Mouse (Mus musculus): ENCODE results near the gene Pax2.

The Pax2 gene

GRCm38 (mm10) chr19:44748271-44748670 is 7.6 kb upstream of the Pax2 start:
- DNase-seq (ENCODE audit: low read depth, low spot score): no peak

DNA sequence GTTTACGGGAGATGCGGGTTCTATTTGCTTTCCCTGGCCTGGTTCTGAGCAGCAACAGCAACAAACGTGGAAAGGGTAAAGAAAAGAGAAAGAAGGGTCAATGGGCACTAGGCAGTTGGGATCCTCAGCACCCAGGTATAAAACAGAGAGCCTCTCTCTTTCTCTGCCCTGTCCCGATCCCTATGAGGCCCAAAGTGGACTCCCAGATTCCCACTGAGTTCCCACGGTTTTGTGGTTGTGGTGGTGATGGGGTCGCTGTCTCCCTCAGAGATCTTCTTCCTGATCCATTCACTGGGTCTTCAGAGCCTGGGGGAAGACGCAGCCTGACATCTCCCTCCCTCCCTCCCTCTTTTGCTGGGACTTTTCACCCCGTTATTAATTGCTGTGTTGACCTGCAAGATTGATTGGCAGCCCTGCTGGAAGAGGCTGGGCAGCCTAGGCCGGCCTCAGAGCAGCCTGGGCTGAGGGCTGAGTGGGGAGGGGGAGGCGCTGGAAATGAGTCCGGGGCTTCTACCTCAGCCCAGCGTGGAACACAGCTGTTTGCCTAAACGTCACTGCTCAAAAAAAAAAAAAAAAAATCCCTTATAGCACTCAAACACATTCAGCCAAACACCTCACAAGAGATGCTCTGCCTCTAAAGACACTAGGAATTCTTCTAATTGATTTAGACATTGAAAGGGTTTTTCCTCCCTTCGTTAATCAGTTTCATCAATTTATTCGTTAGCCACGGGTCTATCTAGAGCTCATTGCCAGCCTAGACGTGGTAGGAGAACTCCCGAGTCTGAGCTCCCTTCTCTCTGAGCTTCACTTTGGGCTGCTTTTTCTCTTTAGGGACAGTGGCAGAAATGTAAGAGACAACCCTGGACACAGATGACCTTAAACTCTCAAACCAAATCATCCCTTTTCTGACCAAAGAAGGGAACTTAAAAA is 6.5 kb upstream of the Pax2 start:
- DNase-seq (ENCODE audit: low read depth, low spot score): no peak

DNA sequence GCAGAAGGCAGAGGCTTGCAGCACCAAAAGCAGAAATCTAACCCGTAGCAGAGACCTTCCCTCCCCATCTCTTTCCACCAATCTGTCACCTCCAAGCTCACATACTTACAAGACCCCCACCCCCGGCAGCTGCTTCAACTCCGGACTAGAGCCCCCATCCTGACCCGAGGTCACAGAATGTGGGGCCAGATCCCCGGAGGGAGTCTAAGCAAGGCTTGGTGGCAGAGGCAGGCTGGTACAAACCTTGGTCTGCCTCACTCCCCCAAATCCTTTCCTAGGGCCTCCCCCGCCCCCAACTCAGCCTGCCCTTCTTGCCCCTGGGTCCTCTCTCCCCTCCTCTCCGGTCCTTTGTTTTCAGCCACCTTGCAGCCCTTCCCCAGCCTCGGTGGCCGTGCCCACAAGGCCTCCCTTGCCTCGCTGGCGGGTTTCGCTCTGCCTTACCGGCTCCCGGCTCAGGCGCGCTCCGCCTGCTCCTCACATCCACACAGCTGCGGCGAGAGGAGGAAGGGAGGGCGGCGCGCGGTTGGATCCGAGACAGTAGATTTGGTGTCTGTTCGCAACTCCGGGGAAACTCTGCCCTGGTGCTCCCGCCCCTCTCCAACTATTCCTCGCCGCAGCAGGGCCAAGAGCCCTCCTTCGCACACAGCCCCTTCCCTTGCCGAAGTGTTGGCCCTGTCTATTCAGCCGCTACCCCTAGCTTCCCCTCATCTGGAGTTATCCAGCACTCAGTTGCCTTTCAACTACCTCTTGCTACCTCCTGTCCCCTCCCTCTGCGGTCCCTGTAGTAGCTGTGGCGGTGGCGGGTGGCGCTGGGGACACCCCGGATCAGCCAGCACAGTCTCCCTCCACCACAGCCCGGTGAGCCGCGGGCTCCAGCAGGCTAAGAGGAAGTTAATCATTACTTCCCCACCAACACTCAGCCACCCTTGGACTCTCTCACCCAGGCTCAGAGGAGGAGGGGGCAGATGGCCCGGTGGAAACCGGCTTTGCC is 5.5 kb upstream of the Pax2 start:
- peak; percentile 50 for DNase-seq (ENCODE audit: low read depth, low spot score)

DNA sequence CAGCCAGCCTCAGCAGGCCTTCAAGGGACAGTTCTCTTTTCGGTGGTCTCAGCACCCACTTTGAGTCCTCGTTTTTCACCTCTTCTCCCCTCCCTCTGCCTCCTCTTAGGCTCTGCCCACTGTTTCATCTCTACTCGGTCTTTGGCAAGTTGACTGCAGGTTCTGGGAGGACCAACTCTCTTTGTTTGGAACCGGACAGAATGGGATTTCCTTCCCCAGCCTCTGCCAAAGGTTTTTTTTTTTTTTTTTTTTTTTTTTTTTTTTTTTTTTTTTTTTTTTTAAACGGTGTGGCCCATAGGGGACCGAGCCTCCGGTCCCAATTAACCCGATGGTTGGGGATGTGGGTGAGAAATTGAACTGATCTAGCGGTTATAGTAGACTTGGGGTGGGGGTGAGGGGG is 4.8 kb upstream of the Pax2 start:
- no peak for DNase-seq (ENCODE audit: low read depth, low spot score)

- no peak for DNase-seq (ENCODE audit: low read depth, low spot score)
Measured at GRCm38 (mm10) chr19:44751551-44751950, 4.3 kb upstream of the Pax2 start.

DNA sequence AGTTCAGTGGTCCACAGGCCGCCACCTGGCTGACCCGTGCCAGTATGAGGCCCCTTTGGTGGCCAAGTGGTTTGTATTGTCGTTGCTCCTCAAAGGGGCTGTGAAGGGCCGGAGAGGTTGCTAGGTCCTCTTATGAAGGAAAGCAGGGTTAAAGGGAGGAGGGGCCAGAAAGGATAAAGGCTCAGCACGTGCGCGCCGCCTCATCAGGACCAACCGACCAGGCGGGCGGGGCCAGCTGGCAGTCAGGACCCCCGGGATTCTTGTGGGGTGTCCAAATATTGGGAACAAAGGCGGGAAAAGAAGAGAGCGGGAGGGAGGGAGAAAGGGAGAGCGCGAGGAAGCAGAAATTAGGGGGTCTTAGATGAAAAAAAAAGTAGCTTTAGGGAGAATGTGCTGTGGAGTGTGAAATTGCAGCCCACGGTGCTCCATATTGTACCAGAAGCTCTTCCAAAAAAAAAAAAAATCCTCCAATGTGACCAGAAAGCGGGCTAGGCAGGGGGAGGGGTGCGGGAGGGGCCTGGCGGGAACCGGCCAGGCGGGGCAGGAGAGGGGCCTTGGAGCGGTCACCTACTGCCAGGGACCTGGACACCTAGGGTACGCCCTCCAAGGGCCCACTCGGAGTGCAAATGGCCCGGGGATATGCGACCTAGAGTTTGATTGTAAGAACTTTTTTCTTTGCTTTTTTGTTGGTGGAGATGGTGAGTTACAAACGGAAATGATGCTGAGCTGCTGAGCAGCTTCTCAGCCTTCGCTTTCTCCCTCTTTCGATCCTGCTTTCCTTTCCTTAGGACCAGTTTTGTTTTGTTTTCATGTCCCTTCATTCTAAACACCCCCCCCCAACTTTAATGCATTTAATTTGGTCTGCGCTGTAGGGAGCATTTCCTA is 3.5 kb upstream of the Pax2 start:
- DNase-seq (ENCODE audit: low read depth, low spot score): no peak

GRCm38 (mm10) chr19:44753361-44753760 is 2.5 kb upstream of the Pax2 start:
- no peak for DNase-seq (ENCODE audit: low read depth, low spot score)

DNA sequence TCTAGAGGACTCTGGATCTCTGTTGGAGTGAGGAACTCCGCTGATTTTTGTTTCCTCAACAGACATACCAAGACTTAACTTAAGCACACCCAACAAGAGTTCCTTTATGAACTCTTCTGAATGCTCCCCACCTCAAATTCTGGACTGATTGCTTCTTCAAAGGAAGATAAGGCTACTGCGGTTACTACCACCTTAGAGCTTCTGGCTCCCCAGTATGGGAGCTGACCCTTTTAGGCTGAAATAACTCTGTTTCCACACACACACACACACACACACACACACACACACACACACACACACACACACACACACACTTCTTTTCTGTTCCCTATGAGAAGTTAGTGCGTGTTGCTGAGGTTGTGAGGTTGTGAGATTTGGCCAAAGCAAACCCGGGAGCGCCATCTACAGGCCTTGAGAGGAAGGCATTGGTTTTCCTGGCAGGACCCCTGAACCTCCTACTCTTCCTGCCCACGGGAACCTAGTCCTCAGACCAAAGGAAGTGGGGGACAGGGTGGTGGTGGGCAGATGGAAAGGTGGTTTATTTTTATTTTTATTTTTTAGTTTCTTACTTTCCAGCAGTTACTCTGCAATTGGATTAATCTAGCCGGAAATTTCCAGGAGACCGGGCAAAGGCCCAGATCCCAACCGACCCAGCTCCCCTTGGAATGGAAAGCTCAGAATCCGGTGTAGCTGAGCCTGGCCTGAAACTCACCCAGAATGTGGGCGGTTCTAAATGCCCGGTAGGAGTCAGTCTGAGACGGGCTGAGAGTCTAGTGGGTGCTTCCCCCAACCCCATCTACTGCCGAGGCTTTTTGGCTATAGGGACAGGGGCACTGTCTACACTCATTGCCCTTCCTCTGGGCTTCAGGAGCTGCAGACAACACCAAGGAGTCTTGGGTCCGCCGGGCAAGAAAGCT is 1.1 kb upstream of the Pax2 start:
- DNase-seq (ENCODE audit: low read depth, low spot score): peak; percentile 84

GRCm38 (mm10) chr19:44755378-44755692 is 510 bp upstream of the Pax2 start:
- no peak for DNase-seq (ENCODE audit: low read depth, low spot score)

- DNase-seq (ENCODE audit: low read depth, low spot score): peak; percentile 82
Measured at GRCm38 (mm10) chr19:44756421-44757230, 781 bp downstream of the Pax2 start.

GRCm38 (mm10) chr19:44757231-44757871 is 1.5 kb downstream of the Pax2 start:
- DNase-seq (ENCODE audit: low read depth, low spot score): peak; percentile 44

DNA sequence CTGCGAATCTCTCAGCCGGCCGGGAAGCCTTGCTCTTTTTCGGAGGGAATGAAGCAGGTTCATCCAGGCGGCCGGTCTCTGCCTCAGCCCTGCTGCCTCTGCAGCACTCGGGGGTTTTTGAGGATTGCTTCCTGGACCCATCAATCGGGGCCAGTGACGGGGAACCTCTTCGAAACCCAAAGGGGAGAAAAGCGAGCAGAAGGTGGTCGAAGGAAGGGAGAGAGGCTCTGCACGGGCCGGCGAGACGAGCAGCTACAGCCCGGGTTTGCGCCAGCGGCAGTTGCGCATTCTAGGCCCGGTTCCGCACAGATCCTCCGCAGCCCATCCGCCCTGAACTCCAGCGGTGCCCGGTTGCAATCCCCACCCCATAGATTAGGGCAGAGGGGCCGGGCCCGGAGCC is 3.0 kb downstream of the Pax2 start:
- no peak for DNase-seq (ENCODE audit: low read depth, low spot score)

GRCm38 (mm10) chr19:44759531-44760118 is 3.8 kb downstream of the Pax2 start:
- peak; percentile 50 for DNase-seq (ENCODE audit: low read depth, low spot score)

- DNase-seq (ENCODE audit: low read depth, low spot score): no peak
Measured at GRCm38 (mm10) chr19:44760259-44761131, 4.7 kb downstream of the Pax2 start.

GRCm38 (mm10) chr19:44762121-44762621 is 6.3 kb downstream of the Pax2 start:
- no peak for DNase-seq (ENCODE audit: low read depth, low spot score)

GRCm38 (mm10) chr19:44770268-44771050 is 14.6 kb downstream of the Pax2 start:
- DNase-seq (ENCODE audit: low read depth, low spot score): no peak

DNA sequence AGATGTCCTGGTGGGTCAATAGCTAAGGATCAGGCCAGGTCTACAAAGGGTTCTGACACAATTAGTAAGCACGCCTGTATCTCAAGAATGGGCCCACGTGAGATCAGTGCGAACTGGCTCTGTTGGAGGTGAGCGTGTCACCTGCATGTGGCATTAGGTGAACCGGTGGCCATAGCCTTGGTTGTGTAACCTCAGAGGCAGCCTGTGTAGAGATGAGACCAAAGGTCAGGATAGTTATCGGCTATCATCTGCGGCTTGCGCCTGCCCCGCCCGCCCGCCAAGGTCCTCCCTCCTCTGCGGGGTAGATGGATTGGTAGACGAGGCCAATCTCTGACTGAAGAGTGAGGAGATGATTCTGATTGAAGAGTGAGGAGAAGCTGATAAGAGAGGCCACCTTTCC is 15.7 kb downstream of the Pax2 start:
- no peak for DNase-seq (ENCODE audit: low read depth, low spot score)
